Mouse (Mus musculus): Measurements from ENCODE around the gene Fbxl15.

DNA sequence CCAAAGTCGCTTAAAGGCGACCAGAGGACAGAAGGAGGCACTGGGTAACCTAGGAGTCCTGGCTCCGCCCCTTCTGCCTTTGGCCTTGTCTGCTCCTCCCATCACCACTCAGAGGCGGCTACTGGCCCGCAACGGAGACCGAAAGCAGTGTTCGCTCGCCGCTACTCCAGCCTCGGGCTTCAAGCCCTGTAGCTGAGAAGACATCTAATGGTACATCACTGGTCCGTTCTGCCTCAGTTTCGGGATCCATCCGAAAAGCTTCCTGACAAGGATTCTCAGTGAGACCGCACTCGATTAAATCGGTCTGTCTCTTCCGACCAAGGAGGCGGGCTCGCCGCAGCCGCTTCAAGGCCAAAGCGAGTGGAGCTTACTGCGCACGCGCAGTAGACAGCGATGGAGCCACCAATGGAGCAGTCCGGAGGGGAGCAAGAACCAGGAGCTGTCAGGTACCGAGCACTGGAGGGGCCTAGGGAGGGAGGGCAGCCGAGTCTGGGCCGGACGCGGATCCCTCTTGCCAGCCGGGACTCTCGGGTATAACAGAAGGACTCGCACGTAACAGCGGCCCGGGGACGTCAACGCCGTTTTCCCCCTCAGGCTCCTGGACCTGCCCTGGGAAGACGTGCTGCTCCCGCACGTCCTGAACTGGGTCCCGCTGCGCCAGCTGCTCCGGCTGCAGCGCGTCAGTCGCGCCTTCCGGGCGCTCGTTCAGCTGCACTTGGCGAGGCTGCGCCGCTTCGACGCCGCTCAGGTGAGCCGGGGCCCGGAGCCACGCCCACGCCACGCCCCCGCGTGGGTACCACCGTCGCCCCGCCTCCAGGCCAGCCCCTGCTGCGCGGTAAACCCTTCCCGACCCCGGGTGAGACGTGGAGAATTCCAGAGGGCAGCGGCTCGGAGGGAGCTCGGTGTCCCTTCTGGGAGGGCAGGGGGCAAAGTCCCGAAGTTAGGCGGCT, at the start of gene Fbxl15:
- TF ChIP-seq POLR2A (IDR thresholded peaks at IDR 0.05; ENCODE audit: extremely low read depth, insufficient read depth, low read length) (peak; percentile 77; the same call in 1 of the 2 replicates), CTCF (IDR thresholded peaks at IDR 0.05; ENCODE audit: extremely low read depth, insufficient read depth, low read length) (no peak)

Measured in cortical plate, adult 2 months (tissue).